Mouse (Mus musculus): ENCODE measurements around the gene 4833420G17Rik.

GRCm38 (mm10) chr13:119453563-119453962, 9.0 kb upstream of the 4833420G17Rik start:
- TF ChIP-seq CTCF (IDR thresholded peaks at IDR 0.05; ENCODE audit: borderline replicate concordance, extremely low read depth, insufficient read depth, insufficient read length), result no peak
- TF ChIP-seq POLR2A (IDR thresholded peaks at IDR 0.05; ENCODE audit: borderline replicate concordance, extremely low read depth, insufficient read depth, insufficient read length, poor library complexity, severe bottlenecking), result no peak

Data from brain, embryonic 14.5 days (tissue).